Mouse (Mus musculus) CD4-positive, CD25-positive, alpha-beta regulatory T cell, adult 2 months (primary cell): ENCODE results near the gene Ddo.
A peak's percentile ranks its signal among the peaks of the same experiment; 100 is the strongest.

Source experiments
- DNase-seq: peaks from one replicate; pipeline ENCODE4 v3.0.0-alpha.2; 2012; ENCODE audit warnings: low read depth, low spot score

The Ddo gene

DNA sequence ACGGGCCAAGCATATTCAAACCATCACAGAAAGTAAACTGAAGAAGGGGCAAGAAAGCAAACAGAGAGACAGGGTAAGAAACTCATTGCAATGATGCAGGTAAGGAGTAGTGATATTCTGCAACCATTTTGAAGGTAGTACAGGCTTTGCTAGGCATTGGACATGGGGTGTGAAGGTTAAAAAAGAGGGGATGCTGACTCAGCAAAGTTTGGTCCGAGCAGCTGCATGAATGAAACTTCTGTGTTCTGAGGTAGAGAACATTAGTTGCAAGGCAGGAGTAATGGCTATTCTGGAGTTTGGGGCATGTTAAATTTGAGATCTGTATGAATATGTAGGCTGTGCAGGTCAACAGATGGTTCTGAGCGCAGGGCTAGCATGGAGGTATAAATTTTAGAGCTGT, 35.5 kb downstream of the Ddo start:
- DNase-seq: no peak

GRCm38 (mm10) chr10:40666943-40667342, 37.1 kb downstream of the Ddo start:
- DNase-seq: no peak

GRCm38 (mm10) chr10:40668640-40669039, 38.8 kb downstream of the Ddo start:
- DNase-seq: no peak

DNA sequence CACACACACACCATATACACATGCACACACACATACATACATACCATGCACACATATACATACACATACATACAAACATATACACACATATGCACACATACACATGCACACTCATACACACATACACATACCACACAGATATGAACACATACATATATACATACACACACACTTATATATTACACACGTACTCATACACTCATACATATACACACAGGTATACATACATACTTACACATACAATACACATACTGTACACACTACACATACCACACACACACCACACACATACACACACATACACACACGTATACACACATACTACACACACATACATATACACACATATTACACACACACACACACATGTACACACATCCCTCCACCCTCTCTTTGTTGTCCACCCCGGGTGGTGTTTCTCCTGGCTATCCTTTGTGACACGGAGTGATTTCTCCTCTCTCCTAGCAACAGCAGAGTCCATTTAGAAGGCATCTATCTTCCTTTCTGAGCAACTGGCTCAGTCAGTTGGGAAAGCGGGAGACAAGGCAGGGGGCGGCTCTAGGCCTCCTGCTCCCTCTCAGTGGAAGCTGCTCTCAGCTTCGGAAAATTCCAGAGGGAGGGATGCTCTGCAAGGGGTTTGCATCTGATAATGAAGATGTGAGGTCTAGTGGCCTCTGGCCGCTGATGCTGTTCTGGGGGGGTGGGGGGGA, 42.9 kb downstream of the Ddo start:
- DNase-seq: no peak

DNA sequence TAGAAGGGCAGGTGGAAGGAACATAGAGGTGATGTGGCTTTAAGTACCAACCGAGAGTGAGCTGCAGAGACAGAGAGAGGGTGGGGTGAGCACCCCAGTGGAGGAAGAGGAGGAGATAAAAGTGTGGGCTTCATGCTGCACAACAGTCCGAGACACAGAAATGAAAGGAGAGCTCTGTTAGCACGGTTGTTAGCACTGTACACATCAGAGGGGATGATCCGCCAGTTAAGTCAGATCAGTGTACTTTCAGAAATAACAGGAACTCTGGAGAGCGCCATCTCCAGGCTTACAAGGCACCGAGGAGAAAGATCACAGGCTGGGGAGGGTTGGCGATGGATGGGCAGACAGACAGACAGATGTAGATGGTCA, 43.5 kb downstream of the Ddo start:
- no peak for DNase-seq

- DNase-seq: peak; percentile 22
These were observed 44.3 kb downstream of the Ddo start for GRCm38 (mm10) chr10:40674151-40674550.

DNA sequence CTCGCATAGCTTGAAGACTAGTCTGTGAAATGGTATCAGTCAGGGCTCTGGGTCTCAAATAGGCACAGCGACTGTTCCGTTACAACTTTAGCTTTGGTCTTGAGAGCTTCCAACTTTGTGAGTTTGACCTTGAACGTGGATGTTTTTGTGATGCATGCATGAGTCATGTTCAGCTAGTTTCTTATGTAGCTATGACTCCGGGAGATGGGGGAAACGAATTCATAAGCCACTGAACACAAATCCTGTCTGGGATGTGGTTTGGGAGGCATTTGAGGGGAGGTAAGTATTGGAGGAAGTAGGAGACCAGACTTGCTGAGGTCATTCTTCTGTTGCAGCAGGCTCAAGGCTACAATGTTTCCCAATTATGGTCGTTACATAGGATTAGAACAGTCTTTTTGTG, 46.1 kb downstream of the Ddo start:
- DNase-seq: no peak

DNA sequence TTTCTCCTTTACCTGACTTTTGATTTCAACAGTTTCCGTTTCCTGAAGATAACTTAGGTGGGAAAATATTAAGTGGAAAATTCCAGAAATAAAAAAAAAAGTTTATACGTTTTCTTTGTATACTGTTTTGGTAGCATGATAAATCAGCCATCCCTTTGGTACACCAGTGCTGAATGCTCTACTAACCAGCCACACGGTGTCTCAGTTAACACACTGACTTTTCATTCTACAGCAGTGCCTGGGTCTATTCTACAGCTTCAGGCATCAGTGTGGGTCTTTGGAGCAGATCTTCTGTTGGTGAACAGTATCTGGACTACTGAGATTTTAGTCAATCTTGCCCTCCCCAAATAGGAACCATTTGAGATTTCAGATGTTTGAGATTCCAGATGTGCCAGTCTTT, 48.7 kb downstream of the Ddo start:
- DNase-seq: no peak

GRCm38 (mm10) chr10:40682470-40682869, 52.7 kb downstream of the Ddo start:
- DNase-seq: no peak

GRCm38 (mm10) chr10:40683092-40683867, 53.5 kb downstream of the Ddo start, which contains the start of gene Mettl24:
TSS of gene Mettl24 (plus strand) at chr10:40683282.
- peak; percentile 38 for DNase-seq

- no peak for DNase-seq
These were observed 54.0 kb downstream of the Ddo start for GRCm38 (mm10) chr10:40683868-40684253.

GRCm38 (mm10) chr10:40684326-40684725, 54.5 kb downstream of the Ddo start:
- no peak for DNase-seq

- DNase-seq: no peak
These were observed 55.8 kb downstream of the Ddo start for GRCm38 (mm10) chr10:40685641-40686040.

GRCm38 (mm10) chr10:40686976-40687375, 57.2 kb downstream of the Ddo start:
- no peak for DNase-seq

DNA sequence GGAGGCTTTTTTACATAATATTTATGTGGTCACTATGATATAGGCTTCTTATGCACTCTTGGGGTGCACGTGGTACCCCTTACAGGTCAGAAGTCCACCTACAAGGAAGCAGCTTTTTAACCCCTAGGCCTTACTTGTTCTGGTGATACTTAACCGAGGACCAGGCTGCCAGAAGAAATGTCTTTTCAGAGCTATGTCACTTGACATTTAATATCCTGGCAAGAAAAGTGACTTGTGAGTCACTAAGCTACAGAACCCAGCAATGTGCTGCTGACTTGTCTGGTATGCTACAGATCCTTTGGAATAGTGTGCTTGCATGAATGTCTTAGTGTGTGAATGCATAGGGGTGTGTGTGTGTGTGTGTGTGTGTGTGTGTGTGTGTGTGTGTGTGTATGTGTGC, 57.6 kb downstream of the Ddo start:
- no peak for DNase-seq

DNA sequence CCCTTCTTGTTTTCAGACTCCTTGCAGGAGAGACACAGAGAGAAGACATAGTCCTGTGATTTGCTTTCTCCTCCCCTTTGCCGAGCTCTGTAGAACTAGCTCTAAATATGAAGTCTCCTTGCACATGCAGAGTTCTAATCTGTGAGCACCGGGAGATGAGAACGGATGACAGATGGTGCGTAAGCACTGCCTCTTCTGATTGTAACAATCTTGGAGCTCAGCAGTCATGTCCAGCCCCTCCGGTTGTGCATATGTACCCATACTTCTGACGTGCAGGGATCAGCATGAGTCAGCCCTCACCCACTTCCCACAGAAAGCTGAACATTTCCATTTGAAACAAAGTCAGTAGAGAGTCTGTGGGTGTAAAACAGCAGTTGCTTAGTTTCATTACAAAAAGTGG, 58.5 kb downstream of the Ddo start:
- peak; percentile 15 for DNase-seq

- DNase-seq: no peak
These were observed 59.1 kb downstream of the Ddo start for GRCm38 (mm10) chr10:40688873-40689272.

DNA sequence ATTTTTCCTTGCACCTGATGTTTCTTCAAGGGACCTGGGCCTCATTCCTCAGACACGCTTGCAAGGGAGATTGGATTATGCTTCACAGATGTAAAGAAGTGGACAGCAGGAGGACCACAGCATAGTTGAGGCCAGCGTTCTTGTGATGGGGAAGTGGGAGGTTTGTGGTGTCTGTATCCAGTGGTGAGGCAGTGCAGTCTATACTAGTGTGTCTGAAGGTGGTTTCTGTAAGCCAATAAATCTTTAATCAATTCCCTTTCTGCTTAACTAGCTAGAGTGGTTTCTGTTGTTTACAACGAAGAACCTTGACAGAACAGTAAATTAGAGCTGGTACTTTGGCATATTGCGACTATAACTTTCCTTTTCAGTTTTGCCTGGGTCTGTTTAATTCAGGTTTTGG, 68.8 kb downstream of the Ddo start:
- DNase-seq: no peak

- DNase-seq: no peak
These were observed 81.3 kb downstream of the Ddo start for GRCm38 (mm10) chr10:40711127-40711526.

DNA sequence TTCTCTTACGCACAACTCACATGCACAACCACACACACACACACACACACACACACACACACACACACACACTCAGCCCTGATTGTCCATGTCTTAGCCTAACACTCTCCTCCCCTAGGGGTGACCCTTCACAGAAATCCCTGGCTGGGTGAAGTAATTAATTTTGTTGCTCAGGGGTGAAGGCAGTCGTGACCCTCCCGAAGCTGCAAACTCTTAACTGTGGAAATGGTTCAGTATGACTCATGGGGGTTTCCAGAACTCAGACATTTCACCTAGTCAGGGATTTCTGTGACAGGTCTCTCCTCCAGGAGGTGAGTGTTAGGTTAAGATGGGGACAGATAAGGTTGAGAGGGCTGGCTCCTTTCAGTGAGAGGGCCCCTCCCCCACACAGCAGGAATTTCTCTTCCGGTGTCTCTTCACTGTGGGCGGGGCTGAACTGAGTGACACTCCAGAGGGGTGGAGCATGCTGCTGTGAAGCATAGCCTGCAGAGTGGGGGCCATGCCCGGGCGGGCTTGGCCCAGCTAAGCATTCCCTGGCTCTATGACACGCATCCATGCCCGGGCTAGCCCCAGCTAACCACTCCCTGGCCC, 83.3 kb downstream of the Ddo start:
- DNase-seq: peak; percentile 63

- DNase-seq: no peak
These were observed 84.0 kb downstream of the Ddo start for GRCm38 (mm10) chr10:40713829-40714228.

DNA sequence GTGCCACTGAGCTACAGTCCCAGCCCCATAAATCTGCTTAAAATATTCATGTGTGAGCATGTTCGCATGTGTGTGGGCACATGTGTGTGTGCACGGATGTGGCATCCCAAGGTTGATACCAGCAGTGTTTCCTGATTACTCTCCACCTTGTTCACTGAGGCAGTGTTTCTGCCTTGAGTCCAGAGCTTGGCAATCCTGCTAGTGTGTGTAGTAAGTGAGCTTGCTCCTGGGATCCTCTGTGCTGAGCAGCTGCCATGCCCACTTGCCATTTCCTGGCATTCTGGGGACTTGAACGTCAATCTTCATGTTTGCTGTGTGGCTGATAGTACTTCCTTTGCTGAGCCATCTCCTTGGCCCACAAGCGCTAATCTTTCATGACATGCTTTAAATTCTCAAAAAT, 85.3 kb downstream of the Ddo start:
- DNase-seq: no peak

DNA sequence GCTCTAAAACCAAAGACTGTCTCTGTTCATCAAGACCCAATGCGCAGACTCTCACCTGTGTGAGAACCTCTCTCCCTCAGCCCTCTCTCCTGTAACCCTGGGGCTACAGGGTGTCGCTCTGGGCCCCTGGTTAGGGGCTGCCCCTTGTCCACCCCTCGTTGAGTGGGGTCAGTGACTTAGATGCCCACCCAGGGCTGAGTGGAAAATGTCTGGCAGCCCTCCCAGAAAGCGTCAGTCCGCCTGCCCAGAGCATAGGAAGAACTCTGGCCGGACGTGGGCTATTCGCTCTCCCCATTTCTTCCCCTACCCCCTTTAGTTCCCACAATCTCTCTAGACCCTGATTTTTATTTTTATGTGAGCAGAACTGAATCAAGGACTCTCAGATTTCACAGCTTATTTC, 86.5 kb downstream of the Ddo start:
- DNase-seq: no peak
